7 mouse cellular contexts compared by ENCODE assay signal in the genomic region with DNA sequence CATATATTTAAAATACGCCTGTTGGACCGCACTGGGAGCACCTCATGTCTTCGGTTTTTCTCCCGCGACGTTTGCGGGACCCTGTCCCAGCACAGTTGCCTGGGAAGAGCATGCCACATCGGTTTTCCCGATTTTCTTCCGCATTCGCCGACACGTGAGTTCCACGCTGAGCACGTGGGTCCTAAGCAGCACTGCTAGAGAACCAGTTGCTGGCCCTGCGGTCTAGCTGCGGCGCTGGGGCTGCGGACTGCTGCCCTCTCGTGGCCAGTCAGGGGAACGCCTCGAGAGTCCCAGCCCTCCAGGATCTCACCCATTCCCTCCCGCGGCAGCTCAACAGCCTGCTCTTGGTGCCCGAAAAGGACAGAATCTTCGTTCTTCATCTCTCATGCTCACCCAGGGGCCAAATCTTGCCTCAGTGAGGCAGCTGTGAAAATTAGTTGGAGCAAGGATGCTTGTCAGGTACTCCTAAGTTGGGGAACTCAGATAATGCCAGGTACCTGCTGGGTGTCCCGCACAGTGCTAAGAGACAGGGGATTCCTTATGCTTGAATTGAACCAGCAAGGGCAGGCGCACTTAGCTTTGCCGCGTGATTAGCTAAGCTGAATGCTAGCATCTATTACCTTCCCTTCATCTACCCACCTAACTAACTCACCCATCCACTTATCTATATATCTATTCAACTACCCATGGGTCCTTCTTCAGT. TPM values are rescaled to one million over a fixed set of nuclear protein-coding genes. Genes with fewer than 3 reads are reported as not detected.
A peak's percentile ranks its signal among the peaks of the same experiment; 100 is the strongest.
DNase-seq lines count a peak whose midpoint lies in the region; ATAC-seq and TF ChIP-seq lines count a peak whose summit lies in the region.

No protein-coding gene starts in this region.

- DNase-seq in adrenal gland, adult 18-20 months (ENCODE audit: low spot score in 2 of 2): peak; percentile 85 to 89
- DNase-seq in embryo, embryonic 10.5 days (ENCODE audit: low spot score): peak; percentile 88
- DNase-seq in gastrocnemius, postnatal 25 days: peak; percentile 82
- DNase-seq in left cerebral cortex, postnatal 4 days: peak; percentile 80

- peak; percentile 96 for TF ChIP-seq CTCF in small intestine, adult 2 months (IDR thresholded peaks at IDR 0.05; ENCODE audit: extremely low read depth, insufficient read length, insufficient replicate concordance, low read depth, low read length)

- peak overlapping the region; percentile 38 for H3K4me3 ChIP-seq in intestine, embryonic 15.5 days (replicated peaks)
- peak overlapping the region; percentile 34 for H3K4me3 ChIP-seq in midbrain, embryonic 12.5 days
- H3K4me3 ChIP-seq in small intestine, adult 2 months (ENCODE audit: low read depth, low read length): peak overlapping the region; percentile 62

- intact Hi-C loops in left cerebral cortex, postnatal 4 days (cut with DNase I): loop anchor here (5.0 to 10.0 kb wide), 2 partner anchors 94 to 211 kb away; no protein-coding TSS in a partner anchor

- no peaks in the 10 kb centered on the region; the same call in 1 of the 2 replicates for H3K27me3 ChIP-seq in intestine, embryonic 15.5 days (replicated peaks)
- peaks cover 34% of the 10 kb centered on the region for H3K27me3 ChIP-seq in midbrain, embryonic 12.5 days
- H3K27me3 ChIP-seq in small intestine, adult 2 months (ENCODE audit: control insufficient read depth, insufficient read depth, low read length): no peaks in the 10 kb centered on the region

- peak overlapping the region; percentile 68 for H3K4me2 ChIP-seq in intestine, embryonic 15.5 days (replicated peaks)
- H3K4me2 ChIP-seq in midbrain, embryonic 12.5 days (replicated peaks): peak overlapping the region; percentile 55

- 9% methylated on average over 30 of the region's 30 CpGs for WGBS in intestine, embryonic 15.5 days
- 13% methylated on average over 30 of the region's 30 CpGs for WGBS in midbrain, embryonic 12.5 days
- WGBS in small intestine, adult 2 months: 6% methylated on average over 30 of the region's 30 CpGs

- H3K9ac ChIP-seq in intestine, embryonic 15.5 days: no peak overlapping the region
- H3K9ac ChIP-seq in midbrain, embryonic 12.5 days (replicated peaks): no peak overlapping the region; the same call in 1 of the 2 replicates

- no peaks in the 10 kb centered on the region for H3K36me3 ChIP-seq in intestine, embryonic 15.5 days
- H3K36me3 ChIP-seq in midbrain, embryonic 12.5 days: no peaks in the 10 kb centered on the region
- no peaks in the 10 kb centered on the region for H3K36me3 ChIP-seq in small intestine, adult 2 months (ENCODE audit: control insufficient read depth, insufficient read depth, low read length)

- H3K4me1 ChIP-seq in intestine, embryonic 15.5 days (replicated peaks): peaks cover 16% of the 10 kb centered on the region
- peaks cover 15% of the 10 kb centered on the region for H3K4me1 ChIP-seq in midbrain, embryonic 12.5 days
- peaks cover 8% of the 10 kb centered on the region; the same call in 1 of the 2 replicates for H3K4me1 ChIP-seq in small intestine, adult 2 months (ENCODE audit: control insufficient read depth, insufficient read depth, insufficient read length, low read length)

- peak; percentile 85 for ATAC-seq in intestine, embryonic 15.5 days
- ATAC-seq in midbrain, embryonic 12.5 days (ENCODE audit: low FRiP score, low read depth): peak; percentile 71

- H3K27ac ChIP-seq in intestine, embryonic 15.5 days: no peak overlapping the region
- H3K27ac ChIP-seq in midbrain, embryonic 12.5 days (replicated peaks): no peak overlapping the region
- no peak overlapping the region for H3K27ac ChIP-seq in small intestine, adult 2 months (ENCODE audit: insufficient read depth, low read depth, low read length)

- H3K9me3 ChIP-seq in intestine, embryonic 15.5 days: no peaks in the 10 kb centered on the region
- no peaks in the 10 kb centered on the region for H3K9me3 ChIP-seq in midbrain, embryonic 12.5 days

- TF ChIP-seq POLR2A in small intestine, adult 2 months (IDR thresholded peaks at IDR 0.05; ENCODE audit: low read depth, low read length): no peak

RNA-seq across cellular contexts. Expression of gene Kifc5b, which starts 30.7 kb away (rescaled TPM):
- 1 to 10 TPM; 1.1 to 1.2 TPM for total RNA-seq in adrenal gland, adult 18-20 months (2021)
- total RNA-seq in gastrocnemius, postnatal 25 days (2021): under 1 TPM; 0.31 to 0.56 TPM
- 5.1 and 6.5 TPM in 2 replicates for polyA plus RNA-seq in intestine, embryonic 15.5 days (2015; fragmentation: Nextera tagmentation; extraction: Ambion mirVana)
- total RNA-seq in left cerebral cortex, postnatal 4 days (2021): 1 to 10 TPM; 4.8 to 6.0 TPM
- 6.3 and 9.1 TPM in 2 replicates for polyA plus RNA-seq in midbrain, embryonic 12.5 days (2016; fragmentation: Nextera tagmentation; extraction: Ambion mirVana)
- 2.5 and 3.7 TPM in 2 replicates for polyA plus RNA-seq in small intestine, adult 2 months (2012; rRNA removed)

RNA-seq across cellular contexts. Expression of gene Nkx2-5, which starts 41.4 kb away (rescaled TPM):
- total RNA-seq in adrenal gland, adult 18-20 months (2021): not detected
- not detected for total RNA-seq in gastrocnemius, postnatal 25 days (2021)
- 0.14 TPM in 1 of 2 replicates, not detected in the other for polyA plus RNA-seq in intestine, embryonic 15.5 days (2015; fragmentation: Nextera tagmentation; extraction: Ambion mirVana)
- total RNA-seq in left cerebral cortex, postnatal 4 days (2021): not detected
- polyA plus RNA-seq in midbrain, embryonic 12.5 days (2016; fragmentation: Nextera tagmentation; extraction: Ambion mirVana): not detected in 2 replicates
- polyA plus RNA-seq in small intestine, adult 2 months (2012; rRNA removed): 0.11 and 3.5 TPM in 2 replicates

RNA-seq across cellular contexts. Expression of gene Phf1, which starts 46.7 kb away (rescaled TPM):
- total RNA-seq in adrenal gland, adult 18-20 months (2021): 10 to 100 TPM; 45.4 to 46.7 TPM
- 1 to 10 TPM; 5.1 to 5.9 TPM for total RNA-seq in gastrocnemius, postnatal 25 days (2021)
- 6.6 and 6.9 TPM in 2 replicates for polyA plus RNA-seq in intestine, embryonic 15.5 days (2015; fragmentation: Nextera tagmentation; extraction: Ambion mirVana)
- 10 to 100 TPM; 30.5 to 33.6 TPM for total RNA-seq in left cerebral cortex, postnatal 4 days (2021)
- 11.6 and 11.9 TPM in 2 replicates for polyA plus RNA-seq in midbrain, embryonic 12.5 days (2016; fragmentation: Nextera tagmentation; extraction: Ambion mirVana)
- 35.6 and 67.1 TPM in 2 replicates for polyA plus RNA-seq in small intestine, adult 2 months (2012; rRNA removed)

RNA-seq across cellular contexts. Expression of gene Cuta, which starts 53.2 kb away (rescaled TPM):
- 100 to 1,000 TPM; 129 to 141 TPM for total RNA-seq in adrenal gland, adult 18-20 months (2021)
- total RNA-seq in gastrocnemius, postnatal 25 days (2021): 10 to 100 TPM; 83.7 to 87.0 TPM
- 246 and 261 TPM in 2 replicates for polyA plus RNA-seq in intestine, embryonic 15.5 days (2015; fragmentation: Nextera tagmentation; extraction: Ambion mirVana)
- 10 to 100 TPM; 78.8 TPM for total RNA-seq in left cerebral cortex, postnatal 4 days (2021)
- polyA plus RNA-seq in midbrain, embryonic 12.5 days (2016; fragmentation: Nextera tagmentation; extraction: Ambion mirVana): 156 and 159 TPM in 2 replicates
- polyA plus RNA-seq in small intestine, adult 2 months (2012; rRNA removed): 83.4 and 151 TPM in 2 replicates

RNA-seq across cellular contexts. Expression of gene Syngap1, which starts 54.9 kb away (rescaled TPM):
- 10 to 100 TPM; 16.6 to 19.1 TPM for total RNA-seq in adrenal gland, adult 18-20 months (2021)
- 1 to 10 TPM; 2.7 to 4.7 TPM for total RNA-seq in gastrocnemius, postnatal 25 days (2021)
- 1.2 and 1.6 TPM in 2 replicates for polyA plus RNA-seq in intestine, embryonic 15.5 days (2015; fragmentation: Nextera tagmentation; extraction: Ambion mirVana)
- total RNA-seq in left cerebral cortex, postnatal 4 days (2021): 100 to 1,000 TPM; 350 to 366 TPM
- polyA plus RNA-seq in midbrain, embryonic 12.5 days (2016; fragmentation: Nextera tagmentation; extraction: Ambion mirVana): 3.3 and 3.6 TPM in 2 replicates
- 5.8 and 8.6 TPM in 2 replicates for polyA plus RNA-seq in small intestine, adult 2 months (2012; rRNA removed)

Comparison
In these comparisons a context has a peak if more than half of its experiments do, and no peak if none do; other contexts are left out.
1. RNA of gene Phf1, which starts 46.7 kb away (total RNA-seq): 45.4 to 46.7 TPM in adrenal gland, adult 18-20 months and 30.5 to 33.6 TPM in left cerebral cortex, postnatal 4 days; 5.1 to 5.9 TPM in gastrocnemius, postnatal 25 days; every median in the first group is over 4 times any median in the second.
2. Peak in every context shown above with its lines, with median percentiles within 50 percentile points of each other: DNase-seq and H3K4me3 ChIP-seq.